Mouse (Mus musculus): ENCODE data around the gene Clspn.
A peak's percentile ranks its signal among the peaks of the same experiment; 100 is the strongest.

The Clspn gene

DNA sequence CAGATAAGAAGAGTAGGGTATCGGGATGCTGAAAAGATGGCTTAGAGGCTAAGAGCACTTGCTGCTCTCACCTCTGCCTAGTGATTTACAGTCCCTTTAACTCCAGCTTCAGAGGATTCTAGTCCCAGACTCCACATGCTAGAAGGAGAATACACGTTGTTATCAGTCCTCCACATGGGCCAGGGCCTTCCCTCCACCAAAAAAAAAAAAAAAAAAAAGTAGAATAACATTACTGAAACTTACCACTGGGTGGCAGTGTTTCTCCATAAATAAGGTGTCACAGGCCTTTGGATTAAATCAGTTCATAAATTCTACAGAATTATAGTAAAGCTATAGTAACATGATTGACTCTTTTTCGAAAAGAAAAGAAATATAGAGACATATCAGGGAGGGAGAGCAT is 2.3 kb upstream of the Clspn start:
- DNase-seq (ENCODE audit: extremely low read depth, low read depth): peak; percentile 81

DNA sequence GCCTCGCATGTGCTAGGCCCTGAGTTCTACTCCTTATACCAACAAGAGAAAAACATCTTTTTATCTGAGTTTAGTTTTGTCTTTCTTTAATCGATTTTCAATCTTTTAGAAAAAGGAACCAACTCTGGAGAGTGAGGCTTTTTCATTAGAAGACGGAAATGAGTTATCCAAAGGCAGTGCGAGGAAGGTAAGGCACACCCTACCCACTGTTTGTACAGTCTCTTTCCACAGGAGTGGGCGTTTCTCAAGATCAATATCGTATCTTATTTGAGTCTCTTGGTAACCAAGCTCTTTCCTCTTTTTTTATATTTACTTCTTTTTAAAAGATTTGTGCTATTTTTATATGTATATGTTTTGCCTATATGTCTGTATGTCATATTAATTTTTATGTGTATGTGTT is 7.1 kb downstream of the Clspn start:
- DNase-seq (ENCODE audit: extremely low read depth, low read depth): peak; percentile 55

DNA sequence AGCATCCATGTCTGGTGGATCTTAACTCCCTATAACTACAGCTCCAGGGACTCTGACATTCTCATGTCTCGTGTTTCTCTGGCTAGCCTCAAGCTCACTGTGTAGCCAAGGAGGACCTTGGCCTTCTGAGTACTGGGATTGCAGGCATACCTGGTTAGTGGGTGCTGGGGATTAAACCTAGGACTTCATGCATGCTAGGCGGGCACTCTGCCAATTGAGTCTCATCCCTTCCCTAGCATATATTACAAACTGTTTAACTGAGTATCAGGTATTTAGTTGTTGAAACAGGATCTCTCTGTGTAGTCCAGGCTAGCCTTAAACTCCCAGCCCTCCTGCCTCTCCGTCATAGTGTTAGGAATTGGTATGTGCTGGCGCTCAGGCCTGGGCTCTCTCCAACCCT is 10.5 kb downstream of the Clspn start:
- DNase-seq (ENCODE audit: extremely low read depth, low read depth): no peak

DNA sequence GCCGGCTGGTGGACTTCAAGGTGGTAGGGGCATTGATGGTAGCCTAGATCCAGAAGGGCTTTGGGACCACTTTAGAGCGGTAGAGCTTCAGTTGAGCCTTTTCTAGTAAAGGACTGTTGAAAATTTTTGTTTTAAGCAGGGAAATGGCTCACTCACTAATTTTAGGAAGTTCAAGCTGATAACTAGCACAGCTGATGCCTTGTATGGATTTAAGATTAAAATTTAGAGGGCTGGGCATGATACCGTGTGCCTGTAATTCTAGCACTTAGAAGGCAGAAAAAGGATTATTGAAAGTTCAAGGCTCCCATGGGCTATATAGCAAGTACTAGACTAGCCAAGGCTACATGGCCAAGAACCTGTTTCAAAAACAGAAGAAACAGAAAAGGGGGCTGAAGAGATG is 13.0 kb downstream of the Clspn start:
- no peak for DNase-seq (ENCODE audit: extremely low read depth, low read depth)

DNA sequence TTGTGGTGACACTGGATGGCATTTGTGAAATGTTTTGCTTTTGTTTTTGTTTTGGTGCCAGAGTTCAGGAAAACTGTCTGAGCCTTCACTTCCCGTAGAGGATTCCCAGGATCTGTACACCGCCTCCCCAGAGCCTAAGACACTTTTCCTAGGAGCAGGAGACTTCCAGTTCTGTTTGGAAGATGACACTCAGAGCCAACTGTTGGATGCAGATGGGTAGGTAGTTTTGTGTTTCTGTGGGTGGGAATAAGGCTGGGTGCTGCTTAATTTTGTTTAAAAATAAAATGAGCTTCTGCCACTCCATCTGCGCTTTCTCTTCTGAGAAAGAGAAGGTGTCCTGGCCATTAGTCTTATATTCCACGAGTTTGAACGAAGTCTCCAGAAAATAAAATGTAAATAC is 19.5 kb downstream of the Clspn start:
- no peak for DNase-seq (ENCODE audit: extremely low read depth, low read depth)

DNA sequence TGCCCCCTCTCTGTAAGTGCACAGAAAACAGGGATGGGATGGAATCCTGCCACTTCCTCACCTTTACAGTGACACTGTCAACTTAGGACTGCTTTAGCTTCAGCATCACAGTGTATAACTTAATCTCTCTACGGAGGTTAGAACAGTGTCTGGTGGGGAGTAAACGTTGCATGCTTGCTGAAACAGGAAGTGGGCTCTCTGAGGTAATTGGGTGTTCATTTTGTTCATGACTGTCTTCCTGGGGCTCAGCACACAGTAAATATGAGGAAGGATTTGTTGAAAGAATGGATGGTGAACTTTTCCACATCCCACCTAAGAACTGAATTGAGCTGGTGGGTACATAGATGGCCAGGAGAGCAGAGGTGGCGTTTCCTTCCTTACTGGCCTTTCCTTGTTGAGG is 21.2 kb downstream of the Clspn start:
- DNase-seq (ENCODE audit: extremely low read depth, low read depth): no peak

DNA sequence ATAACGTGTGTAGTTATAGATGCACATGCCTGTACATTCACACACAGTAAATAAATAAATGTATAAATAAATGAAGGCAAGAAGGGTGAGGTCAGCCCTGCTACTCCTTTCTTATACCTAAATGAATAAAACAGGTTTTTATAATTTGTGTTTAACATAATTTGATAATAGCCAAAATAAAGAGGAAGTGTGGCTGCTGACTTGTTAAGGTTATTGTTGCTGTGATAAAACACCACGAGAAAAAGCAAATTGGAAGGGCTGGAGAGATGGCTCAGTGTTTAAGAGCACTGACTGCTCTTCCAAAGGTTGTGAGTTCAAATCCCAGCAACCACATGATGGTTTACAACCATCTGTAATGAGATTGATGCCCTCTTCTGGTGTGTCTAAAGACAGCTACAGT is 22.3 kb downstream of the Clspn start:
- peak; percentile 23 for DNase-seq (ENCODE audit: extremely low read depth, low read depth)

DNA sequence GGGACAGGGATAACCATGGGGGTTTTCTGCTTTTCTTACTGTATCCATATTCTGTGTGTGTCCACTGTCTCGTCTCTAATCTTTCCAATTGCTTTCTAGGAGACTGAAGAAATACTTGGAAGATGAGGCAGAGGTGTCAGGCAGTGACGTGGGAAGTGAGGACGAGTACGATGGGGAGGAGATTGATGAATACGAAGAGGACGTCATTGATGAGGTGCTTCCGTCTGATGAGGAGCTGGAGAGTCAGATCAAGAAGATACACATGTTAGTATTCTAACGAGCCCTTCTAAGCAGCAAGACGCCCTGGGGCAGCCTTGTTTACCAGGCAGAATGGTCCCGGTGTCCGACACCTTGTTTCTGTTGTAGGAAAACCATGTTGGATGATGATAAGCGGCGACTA is 29.0 kb downstream of the Clspn start:
- DNase-seq (ENCODE audit: extremely low read depth, low read depth): no peak

DNA sequence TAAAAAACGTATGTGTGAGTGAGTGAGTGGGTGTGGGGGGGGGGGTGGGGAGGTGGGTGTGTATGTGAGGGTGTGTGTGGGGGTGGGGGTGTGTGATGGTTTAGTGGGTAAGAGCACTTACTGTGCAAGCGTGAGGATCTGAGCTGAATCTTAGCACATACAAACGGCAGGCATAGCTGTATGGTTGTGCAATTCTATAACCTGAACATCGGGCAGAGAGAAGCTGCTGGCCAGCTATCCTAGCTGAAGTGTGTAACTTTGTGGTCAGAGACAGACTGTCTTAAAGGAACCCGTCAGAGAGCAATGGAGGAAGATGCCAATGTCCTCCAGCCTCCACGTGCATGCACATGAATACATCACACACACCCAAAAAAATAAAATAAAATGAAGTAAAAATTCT is 35.3 kb downstream of the Clspn start:
- no peak for DNase-seq (ENCODE audit: extremely low read depth, low read depth)

DNA sequence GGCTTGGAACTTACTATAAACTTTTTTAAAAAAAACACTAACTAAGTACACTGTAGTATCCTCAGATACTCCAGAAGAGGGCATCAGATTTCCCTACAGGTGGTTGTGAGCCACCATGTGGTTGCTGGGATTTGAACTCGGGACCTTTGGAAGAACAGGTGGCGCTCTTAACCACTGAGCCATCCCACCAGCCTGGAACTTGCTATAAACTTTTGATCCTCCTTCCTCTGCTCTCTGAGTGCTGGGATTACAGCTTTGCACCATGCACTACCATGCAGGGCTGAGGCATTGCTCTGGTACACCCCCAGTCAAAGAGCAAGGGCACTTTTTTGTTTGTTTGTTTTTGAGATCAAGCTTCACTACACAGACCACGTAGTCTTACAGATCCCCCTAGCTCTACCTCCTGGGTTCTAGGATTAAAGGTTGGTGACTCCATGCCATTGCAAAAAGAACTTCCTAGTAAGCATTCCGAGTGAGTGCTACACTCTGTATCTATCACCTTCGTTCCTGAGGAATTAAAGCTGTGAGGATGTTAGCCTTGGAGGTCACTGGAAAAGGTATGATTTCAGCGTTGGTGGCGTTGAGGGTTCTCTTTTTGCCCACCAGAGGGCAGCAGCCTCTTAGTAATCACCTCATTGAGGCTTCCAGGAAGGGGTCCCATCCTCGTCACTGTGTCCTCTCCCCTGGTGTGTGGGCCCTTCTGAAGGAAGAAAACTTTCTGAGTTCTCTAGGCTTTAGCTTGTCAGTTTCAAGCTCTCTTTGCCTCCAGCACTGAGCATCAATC is 43.4 kb downstream of the Clspn start:
- DNase-seq (ENCODE audit: extremely low read depth, low read depth): peak; percentile 25

DNA sequence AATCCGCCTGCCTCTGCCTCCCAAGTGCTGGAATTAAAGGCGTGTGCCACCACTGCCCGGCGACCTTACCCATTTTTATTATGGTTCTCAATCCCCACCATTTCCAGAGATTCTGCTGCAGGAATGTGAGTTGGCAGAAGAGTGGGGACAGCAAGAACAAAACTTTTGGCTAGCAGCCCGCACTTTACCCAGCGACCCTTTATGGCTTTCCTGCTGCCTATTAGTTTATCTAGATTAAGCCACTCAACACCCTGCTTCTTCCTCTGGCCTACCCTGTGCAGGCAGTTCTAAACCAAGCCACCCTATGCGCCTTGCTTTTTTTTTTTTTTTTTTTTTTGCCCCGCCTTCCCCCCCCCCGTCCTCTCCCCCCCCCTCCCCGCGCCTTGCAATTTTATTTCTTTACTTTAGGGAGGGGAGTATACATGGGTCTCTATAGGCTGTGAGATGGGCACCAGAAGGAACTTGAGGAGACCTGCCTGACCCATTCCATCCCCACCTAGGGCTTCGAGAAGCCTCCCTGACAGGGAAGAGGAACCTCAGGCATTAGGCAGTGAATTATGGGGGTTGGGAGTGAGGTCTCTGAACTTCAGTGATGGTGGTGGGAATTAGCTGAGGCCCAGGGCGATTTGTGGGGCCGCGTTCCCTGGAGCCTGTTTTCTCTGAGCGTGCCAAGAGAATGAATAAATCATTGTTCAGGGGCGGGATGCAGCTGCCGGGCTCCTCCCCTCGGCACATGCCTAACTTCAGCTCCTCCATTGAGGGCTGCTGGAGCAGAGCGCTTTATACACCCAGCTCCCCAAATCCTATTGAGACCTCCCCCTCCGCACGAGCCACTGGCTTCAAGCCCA is 45.1 kb downstream of the Clspn start:
- no peak for DNase-seq (ENCODE audit: extremely low read depth, low read depth)

DNA sequence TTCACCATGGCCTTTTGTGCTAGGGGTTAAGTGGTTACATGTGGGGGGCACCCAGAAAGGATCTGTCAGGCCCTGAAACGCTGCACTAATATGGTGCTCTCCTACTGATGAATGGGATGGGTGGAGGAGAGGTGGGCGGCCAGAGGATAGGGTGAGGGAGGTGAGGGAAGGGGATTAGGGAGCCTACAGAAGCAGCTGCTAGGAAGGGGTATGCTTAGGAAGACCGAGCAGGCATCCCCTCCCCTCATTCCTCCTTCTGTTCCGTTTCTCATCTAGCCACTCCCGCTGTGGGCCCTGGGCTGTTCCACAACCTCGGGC is 45.7 kb downstream of the Clspn start:
- DNase-seq (ENCODE audit: extremely low read depth, low read depth): no peak

DNA sequence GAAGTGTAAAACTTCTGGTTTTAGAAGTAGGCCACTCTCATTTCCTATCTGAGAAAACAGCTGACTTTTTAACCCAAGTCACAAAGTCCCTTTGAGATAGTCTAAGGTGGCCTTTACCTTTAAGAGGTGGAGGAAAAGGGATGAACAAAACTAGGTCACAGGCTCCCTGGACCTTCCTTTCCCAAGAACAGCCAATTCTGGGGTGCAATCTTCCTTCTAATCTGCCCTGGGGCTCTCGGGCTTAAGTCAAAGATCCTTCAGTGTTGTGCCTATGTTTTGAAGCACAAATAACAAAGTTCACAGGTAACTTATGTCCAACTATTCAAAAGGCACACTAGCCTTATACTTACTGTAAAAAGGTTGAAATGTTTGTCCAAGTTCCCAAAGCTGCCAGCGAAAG is 47.4 kb downstream of the Clspn start:
- no peak for DNase-seq (ENCODE audit: extremely low read depth, low read depth)

DNA sequence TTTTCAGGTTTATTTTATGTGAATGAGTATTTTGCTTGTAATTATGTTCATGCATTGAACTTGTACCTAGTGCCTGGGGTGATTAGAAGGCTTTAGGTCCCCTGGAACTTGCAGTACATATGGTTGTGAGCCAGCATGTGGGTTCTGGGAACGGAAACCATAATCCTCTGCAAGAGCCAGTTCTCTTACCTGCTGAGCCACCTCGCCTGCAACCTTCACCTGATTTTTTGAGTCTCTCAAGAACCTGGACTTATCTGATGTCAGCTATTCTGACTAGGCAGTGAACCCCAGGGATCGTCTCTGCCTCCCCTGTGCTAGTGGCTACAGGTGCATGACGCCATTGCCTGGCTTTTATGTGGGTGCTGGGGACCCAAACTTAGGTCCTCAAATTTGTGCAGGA is 49.0 kb downstream of the Clspn start:
- DNase-seq (ENCODE audit: extremely low read depth, low read depth): no peak

DNA sequence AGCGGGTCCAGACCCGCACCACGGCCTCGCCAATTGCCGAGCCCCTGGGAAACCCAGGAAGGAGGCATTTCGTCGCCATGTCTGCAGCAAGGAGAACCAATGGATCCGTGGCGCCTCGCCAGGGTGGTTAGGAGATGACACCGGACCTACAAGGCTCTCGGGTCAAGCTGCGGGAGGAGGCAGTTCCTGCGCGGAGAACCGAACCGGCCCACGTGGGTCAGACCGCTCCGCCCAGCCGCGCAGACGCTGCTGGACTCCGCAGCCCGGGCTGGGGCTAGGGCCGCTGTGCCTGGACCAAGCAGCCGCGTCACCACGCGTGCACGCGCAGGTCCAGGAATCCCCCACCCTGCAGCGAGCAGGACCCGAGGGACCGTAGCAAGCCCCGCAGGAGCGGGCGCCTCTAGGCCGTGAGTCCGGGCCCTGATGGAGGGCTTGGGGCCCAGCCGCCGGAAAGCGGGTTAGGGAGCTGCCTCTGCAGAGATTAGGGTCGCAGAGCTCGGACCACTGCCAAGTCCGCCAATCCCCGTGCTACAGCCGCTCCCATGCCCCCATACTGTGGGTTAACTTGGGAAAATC is 53.0 kb downstream of the Clspn start, which contains the start of gene 5730409E04Rik:
Gene 5730409E04Rik (plus strand): TSS at position 213 of the 576 bp plus-strand sequence.
- DNase-seq (ENCODE audit: extremely low read depth, low read depth): no peak

DNA sequence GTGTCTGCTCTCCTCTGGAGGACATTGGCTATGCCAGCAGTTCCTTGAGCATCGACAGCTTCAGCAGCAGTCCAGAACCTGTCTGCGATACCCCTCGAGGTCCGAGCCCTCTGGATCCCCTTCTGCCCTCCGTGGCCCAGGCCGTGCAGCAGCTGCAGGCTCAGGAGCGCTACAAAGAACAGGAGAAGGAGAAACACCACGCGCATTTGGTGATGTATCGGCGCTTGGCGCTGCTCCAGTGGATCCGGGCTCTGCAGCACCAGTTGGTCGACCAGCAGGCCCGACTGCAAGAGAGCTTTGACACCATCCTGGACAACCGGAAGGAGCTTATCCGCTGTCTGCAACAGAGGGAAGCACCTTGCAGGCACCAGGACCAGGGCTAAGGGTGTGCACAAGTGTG is 55.3 kb downstream of the Clspn start:
- DNase-seq (ENCODE audit: extremely low read depth, low read depth): no peak

DNA sequence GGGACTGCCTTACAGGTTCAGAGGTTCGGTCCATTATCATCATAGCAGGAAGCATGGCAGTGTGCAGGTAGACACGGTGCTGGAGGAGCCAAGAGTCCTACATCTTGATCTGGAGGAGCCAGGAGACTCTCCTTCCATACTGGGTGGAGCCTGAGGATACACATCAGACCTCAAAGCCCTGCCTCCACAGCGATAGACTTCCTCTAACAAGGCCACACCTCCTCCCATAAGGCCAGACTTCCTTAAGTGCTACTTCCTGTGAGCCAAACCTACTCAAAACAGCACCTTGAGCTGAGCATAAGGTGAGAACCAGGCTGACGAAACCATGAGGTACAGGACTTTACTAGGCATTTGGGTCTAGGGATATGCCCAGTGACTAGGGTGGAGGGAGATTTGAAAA is 59.6 kb downstream of the Clspn start:
- peak; percentile 35 for DNase-seq (ENCODE audit: extremely low read depth, low read depth)

DNA sequence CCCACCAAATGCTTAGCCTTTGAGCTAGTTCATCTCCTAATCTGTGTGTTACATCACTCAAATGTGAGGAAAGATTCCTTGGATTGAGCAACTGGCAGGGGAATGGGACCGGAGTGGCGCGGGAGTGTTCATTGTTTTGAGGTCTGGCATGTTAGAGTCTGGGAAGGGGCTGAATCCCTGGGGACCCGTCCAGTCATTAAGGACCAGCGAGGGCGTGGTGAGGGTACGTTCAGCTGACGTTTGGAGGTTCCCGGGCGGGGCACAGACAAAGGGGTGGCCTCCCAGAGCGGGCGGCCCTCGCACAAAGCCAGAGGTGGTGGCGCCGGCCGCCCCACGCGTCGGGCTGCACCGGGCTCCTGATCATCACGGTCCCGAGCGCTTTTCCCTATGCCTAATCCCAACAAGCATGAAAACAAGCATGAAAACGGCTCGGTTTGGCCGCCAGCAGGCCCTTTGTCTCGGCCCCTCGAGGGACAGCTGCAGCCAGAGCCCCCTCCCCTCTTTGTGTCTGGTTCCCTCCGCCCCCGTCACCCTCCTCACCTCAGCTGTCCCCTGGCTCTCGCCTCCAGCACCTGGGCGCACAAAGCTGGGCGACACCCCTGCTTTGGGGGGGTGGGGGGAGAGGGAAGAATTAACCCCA is 63.1 kb downstream of the Clspn start:
- DNase-seq (ENCODE audit: extremely low read depth, low read depth): no peak

DNA sequence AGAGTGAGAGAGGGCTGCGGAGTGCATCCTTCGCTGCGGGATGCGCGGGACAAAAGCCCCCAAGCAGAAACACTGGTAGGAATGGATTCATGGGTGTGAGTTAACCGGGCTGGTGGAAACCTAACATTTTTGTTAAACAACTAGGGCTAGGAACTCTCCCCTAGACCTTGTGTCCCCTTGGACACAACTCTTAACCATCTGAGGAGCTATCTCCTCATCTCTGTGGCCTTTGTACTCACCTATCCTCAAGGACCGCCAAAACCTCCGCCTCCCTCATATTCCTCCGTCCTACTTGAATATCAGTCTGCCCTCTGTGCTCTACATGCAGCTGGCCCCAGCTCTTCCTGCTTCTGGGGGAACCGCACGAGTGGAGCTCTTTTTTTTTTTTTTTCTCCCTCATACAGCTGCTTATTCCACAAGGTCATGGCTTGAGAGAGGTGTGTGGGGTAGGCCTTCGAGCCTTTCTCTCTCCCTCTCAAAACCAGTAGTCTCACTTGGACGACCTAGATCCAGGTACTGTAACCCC is 63.7 kb downstream of the Clspn start:
- DNase-seq (ENCODE audit: extremely low read depth, low read depth): no peak

DNA sequence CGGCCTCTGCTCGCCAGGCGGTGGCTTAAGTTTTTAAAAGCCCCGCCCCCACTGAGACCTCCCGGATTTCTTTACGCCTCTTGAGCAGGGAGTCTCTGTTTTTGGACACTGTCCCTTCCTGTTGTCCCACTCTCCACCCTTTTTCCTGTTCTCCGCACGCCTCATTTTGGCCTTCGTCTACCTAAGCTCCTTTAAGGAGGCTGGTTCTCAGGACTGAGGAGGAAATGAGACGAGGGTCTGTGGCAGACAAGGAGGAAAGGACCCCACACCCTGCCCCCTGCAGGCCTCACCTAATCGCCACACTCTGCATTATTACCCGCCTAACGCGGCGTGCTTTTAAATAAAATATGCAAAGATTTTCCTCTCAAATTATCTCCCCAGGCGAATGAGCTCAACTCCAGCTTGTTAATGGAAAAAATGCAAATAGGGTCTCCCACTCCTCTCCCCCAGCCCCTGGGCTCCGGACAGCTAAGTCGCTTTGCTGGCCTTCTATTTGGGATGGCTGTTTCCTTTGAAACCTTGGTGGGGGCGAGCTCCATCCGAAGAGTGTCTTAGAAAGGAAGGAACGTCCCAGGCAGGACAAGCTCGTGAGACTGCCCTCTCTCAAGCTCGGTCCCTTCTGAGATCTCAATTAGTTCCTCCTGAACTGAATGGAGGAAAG is 70.4 kb downstream of the Clspn start:
- no peak for DNase-seq (ENCODE audit: extremely low read depth, low read depth)

DNA sequence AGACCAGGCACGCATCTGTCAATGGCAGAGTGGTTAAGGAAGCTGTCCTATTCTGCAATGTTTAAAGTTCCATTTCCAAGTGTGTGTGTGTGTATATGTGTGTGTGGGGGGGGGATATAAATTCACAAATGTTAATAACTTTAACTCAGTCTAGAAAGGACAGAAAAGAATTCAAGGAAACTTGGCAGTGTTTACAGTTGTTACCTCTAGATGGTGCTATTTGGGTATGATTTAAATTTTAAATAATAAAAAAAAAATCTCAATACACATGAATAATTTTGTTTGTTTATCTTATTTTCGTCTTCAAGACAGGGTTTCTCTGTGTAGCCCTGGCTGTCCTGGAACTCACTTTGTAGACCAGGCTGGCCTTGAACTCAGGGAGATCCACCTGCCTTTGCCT is 75.2 kb downstream of the Clspn start:
- DNase-seq (ENCODE audit: extremely low read depth, low read depth): no peak
